Mouse (Mus musculus): Measurements from ENCODE around the gene Ndufv1.
"Not testable (repeated sequence)": the region's sequence is repeated elsewhere in the genome, so short reads cannot be mapped to it uniquely, and the experiment has no call there.

Ndufv1 gene

DNA sequence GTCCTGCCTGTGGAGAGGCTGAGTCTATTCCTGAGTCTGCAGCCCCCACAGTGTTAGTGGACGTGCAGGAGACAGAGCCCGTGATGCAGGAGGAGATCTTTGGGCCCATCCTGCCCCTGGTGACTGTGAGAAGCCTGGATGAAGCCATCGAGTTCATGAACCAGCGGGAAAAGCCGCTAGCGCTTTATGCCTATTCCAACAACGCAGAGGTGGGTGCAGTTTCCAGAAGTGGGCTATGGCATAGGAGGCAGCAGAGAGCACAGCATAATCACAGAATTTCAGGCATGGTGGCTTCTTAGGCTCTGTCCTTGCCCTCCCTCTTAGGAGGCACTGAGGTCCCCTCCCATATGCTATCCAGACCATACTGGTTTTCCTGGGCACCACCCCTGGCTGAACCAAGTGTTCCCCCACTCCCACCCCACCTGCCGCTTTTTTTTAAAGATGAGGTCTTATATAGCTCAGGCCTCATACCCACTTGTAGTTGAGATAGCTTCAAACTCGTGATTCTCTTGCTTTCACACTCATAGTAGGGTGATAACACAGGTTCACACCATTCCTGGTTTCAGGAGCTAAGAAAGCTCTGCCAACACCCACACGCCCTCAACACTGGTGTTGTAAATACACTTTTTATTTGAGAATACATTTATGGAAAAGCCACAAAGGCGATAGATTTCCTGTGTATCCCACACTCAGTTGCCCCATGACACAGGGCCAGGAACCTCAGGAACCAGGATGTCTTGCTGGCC is 46.1 kb downstream of the Ndufv1 start:
- DNase-seq = no peak

DNA sequence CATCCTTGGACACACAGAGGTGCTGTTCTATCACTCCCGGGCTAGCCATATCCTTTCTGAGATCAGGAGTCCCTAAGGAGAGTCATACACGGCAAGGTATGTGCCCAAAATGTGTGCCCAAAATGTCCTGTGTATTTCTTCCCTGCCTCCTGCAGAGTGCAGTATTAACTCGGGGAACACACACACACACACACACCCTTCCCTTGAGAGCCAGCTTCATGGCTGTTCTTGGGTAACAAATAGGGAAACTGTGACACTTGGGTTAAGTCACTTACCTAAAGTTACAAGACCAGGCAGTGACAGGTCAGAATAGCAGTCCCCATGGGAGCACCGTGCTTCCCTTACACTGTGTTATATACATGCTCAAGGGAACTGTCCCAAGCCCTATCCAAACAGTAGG is 48.6 kb downstream of the Ndufv1 start:
- no peak for DNase-seq

DNA sequence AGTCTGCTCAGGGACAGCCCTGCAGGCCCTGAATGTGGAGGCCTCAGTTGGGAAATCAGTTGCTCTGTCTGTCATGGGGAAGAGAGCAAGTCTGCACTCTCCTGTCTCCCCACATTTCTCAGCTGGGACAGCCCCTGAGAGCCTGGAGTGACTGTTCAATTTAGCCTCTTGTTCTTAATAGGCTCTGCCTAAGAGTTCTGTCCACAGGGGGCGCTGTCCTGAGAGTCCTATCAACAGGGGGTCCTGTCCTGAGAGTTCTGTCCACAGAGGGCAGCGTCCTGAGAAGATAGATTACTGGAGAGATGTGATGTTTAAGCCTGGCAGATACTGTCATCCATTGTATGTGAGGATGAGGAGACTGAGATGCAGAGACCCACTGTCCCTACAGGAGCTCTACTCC is 50.1 kb downstream of the Ndufv1 start:
- DNase-seq = peak; percentile 70 to 78

DNA sequence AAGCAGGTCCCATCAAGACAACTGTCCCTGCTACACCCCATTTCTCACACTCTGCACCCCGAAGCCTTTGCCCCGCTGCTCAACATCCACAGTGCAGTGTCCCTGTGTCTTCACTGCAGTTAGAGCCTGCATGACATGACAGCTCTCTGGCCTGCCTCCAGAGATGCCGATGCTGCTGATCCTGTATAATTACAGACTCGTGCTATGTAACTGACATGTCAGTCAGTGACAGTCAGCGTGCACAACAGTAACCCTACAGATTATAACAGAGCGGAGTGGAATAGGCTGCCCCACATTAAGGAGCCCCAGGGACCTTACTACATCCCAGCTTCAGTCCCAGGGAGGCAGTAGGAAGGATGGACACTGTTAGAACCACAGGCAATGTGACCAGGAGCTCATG is 50.8 kb downstream of the Ndufv1 start:
- DNase-seq = not testable (repeated sequence)

DNA sequence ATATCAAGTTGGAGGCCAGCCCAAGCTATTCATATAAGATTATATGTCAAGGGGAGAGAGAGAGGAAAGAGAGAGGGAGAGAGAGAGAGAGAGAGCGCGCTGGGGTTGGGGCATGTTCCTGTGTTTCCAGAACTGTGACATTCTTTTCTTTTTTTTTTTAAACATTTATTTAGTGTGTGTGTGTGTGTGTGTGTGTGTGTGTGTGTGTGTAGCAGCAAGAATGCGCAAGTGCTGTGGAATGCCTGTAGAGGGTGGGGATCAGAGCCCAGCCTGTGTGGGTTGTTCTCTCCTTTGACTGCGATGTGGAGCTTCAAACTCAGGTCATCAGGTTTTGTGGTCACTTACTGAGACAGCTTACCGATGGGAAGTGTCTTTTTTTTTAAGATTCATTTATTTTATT is 52.4 kb downstream of the Ndufv1 start:
- DNase-seq = no peak

DNA sequence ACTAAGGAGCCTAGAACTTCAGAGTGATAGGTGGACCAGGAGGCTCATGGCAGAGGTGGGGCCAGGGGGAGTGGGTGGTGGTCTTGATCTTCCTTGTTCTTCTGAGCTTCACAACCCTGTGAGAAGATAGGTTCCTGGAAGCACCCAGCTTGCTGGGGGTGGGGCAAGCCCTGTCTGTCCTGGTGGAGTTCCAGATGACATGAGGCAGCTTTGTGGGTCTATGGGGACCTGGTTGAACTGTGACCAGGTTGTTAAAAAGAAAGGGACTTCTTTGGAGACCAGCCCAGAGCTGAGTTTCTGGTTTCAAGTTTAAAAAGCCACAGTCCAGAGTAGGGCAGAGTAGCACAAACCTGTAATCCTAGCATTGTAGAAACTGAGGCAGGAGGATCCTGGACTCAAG is 53.6 kb downstream of the Ndufv1 start:
- no peak for DNase-seq

DNA sequence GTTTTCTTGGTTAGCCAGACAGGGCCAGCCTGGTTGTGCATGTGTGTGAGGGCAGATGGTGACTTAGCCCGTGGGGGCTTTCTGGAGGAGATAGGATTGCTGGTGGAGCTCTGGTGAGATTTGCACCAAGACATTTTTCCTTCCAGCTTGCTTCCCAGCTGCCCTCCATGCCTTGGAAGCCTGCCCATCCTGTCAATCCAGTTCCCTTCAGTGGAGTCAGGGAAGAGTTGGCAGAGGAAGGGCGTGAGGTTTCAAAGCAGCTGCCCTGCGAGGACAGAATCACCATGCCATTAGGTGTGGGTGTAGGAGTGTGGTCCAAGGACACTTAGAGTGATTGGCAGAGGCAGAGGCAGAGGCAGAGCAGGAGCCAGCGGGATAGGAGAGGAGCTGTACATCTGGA is 54.1 kb downstream of the Ndufv1 start, which contains the start of gene Aldh3b3:
Gene Aldh3b3, plus strand, starts transcription at position 176 of the 400 bp plus-strand sequence.
- no peak for DNase-seq

All from kidney, postnatal 4 days (tissue).